Mouse (Mus musculus) mammary gland, adult 2 months (tissue): ENCODE data around the gene Esp16. TPM values are rescaled to one million over a fixed set of nuclear protein-coding genes. Genes with fewer than 3 reads are reported as not detected.

Source experiments
- polyA plus RNA-seq: library from polyadenylated mRNA; depleted of rRNA; stranded (reverse); fragments of >200 nt; gene quantifications from 2 replicates; pipeline ENCODE4 v1.2.3, GENCODE M21; 2012; ENCODE audit warnings: low replicate concordance; rRNA removed

The Esp16 gene
- not detected in 2 replicates for polyA plus RNA-seq

GRCm38 (mm10) chr17:39535842-39536241 lies at the start of gene Esp16:
Esp16 (plus strand) TSS chr17:39536142.

Other genes with a start within 250 kb of the Esp16 start
- not detected in 2 replicates for gene Esp18, start 129.8 kb upstream of the Esp16 start, polyA plus RNA-seq
- gene Esp15, start 104.8 kb downstream of the Esp16 start, polyA plus RNA-seq, result not detected in 2 replicates